Mouse (Mus musculus): Measurements from ENCODE around the gene Gm49673. TPM values are rescaled to one million over a fixed set of nuclear protein-coding genes. Genes with fewer than 3 reads are reported as not detected.
"Not testable (repeated sequence)": the region's sequence is repeated elsewhere in the genome, so short reads cannot be mapped to it uniquely, and the experiment has no call there.

The Gm49673 gene
- polyA plus RNA-seq, 1 experiment from 2014 or later, result 0.12 TPM

- H3K27ac ChIP-seq (ENCODE audit: low read depth, low read length); H3K36me3 ChIP-seq (ENCODE audit: control insufficient read depth, insufficient read depth, low read length); H3K27me3 ChIP-seq (ENCODE audit: control insufficient read depth, insufficient read depth, low read length); H3K9ac ChIP-seq (ENCODE audit: low read length); H3K4me2 ChIP-seq (ENCODE audit: low read depth); H3K4me3 ChIP-seq (ENCODE audit: low read depth, low read length); H3K9me3 ChIP-seq (ENCODE audit: control insufficient read depth, low read length); DNase-seq (ENCODE audit: low spot score); H3K4me1 ChIP-seq (ENCODE audit: control insufficient read depth, insufficient read depth, low read length); ATAC-seq (ENCODE audit: insufficient read depth, low FRiP score, low TSS enrichment): not testable (repeated sequence)
- WGBS, result no CpG with 5 or more reads among the region's 5 CpGs
These were observed 106.4 kb downstream of the Gm49673 start for GRCm38 (mm10) chr17:8041197-8041596.

GRCm38 (mm10) chr17:8039916-8040635, 107.5 kb downstream of the Gm49673 start:
- not testable (repeated sequence) for H3K4me1 ChIP-seq (ENCODE audit: control insufficient read depth, insufficient read depth, low read length); H3K9ac ChIP-seq (ENCODE audit: low read length); H3K4me2 ChIP-seq (ENCODE audit: low read depth); H3K27ac ChIP-seq (ENCODE audit: low read depth, low read length); ATAC-seq (ENCODE audit: insufficient read depth, low FRiP score, low TSS enrichment); H3K36me3 ChIP-seq (ENCODE audit: control insufficient read depth, insufficient read depth, low read length); H3K27me3 ChIP-seq (ENCODE audit: control insufficient read depth, insufficient read depth, low read length); H3K4me3 ChIP-seq (ENCODE audit: low read depth, low read length); DNase-seq (ENCODE audit: low spot score); H3K9me3 ChIP-seq (ENCODE audit: control insufficient read depth, low read length)
- no CpG with 5 or more reads among the region's 12 CpGs for WGBS

GRCm38 (mm10) chr17:8036976-8037375, 110.6 kb downstream of the Gm49673 start:
- H3K27ac ChIP-seq (ENCODE audit: low read depth, low read length); ATAC-seq (ENCODE audit: insufficient read depth, low FRiP score, low TSS enrichment); H3K4me3 ChIP-seq (ENCODE audit: low read depth, low read length); H3K27me3 ChIP-seq (ENCODE audit: control insufficient read depth, insufficient read depth, low read length); H3K9me3 ChIP-seq (ENCODE audit: control insufficient read depth, low read length); H3K4me1 ChIP-seq (ENCODE audit: control insufficient read depth, insufficient read depth, low read length); H3K4me2 ChIP-seq (ENCODE audit: low read depth); H3K36me3 ChIP-seq (ENCODE audit: control insufficient read depth, insufficient read depth, low read length); H3K9ac ChIP-seq (ENCODE audit: low read length); DNase-seq (ENCODE audit: low spot score): not testable (repeated sequence)
- 76% methylated on average over 3 of the region's 6 CpGs for WGBS

Other genes starting within 250 kb of the Gm49673 start
- 0.38 and 0.68 TPM in 2 replicates for gene Tagap, start 221.8 kb downstream of the Gm49673 start, polyA plus RNA-seq (2014; fragmentation: Nextera tagmentation; extraction: Ambion mirVana)
- 59.9 and 62.4 TPM in 2 replicates for gene Rsph3a, start 202.2 kb downstream of the Gm49673 start, polyA plus RNA-seq (2014; fragmentation: Nextera tagmentation; extraction: Ambion mirVana)
- 15.5 and 17.2 TPM in 2 replicates for gene Rnaset2a, start 309 bp upstream of the Gm49673 start, polyA plus RNA-seq (2014; fragmentation: Nextera tagmentation; extraction: Ambion mirVana)
- gene Fgfr1op, start 17.7 kb upstream of the Gm49673 start, polyA plus RNA-seq (2014; fragmentation: Nextera tagmentation; extraction: Ambion mirVana), result 54.7 and 55.5 TPM in 2 replicates
- gene Ccr6, start 88.3 kb upstream of the Gm49673 start, polyA plus RNA-seq (2014; fragmentation: Nextera tagmentation; extraction: Ambion mirVana), result not detected in 2 replicates
- 114 and 128 TPM in 2 replicates for gene Mpc1, start 135.1 kb upstream of the Gm49673 start, polyA plus RNA-seq (2014; fragmentation: Nextera tagmentation; extraction: Ambion mirVana)
- 67.1 and 67.3 TPM in 2 replicates for gene Sft2d1, start 163.3 kb upstream of the Gm49673 start, polyA plus RNA-seq (2014; fragmentation: Nextera tagmentation; extraction: Ambion mirVana)
- gene Prr18, start 189.7 kb upstream of the Gm49673 start, polyA plus RNA-seq (2014; fragmentation: Nextera tagmentation; extraction: Ambion mirVana), result 0.89 and 1.4 TPM in 2 replicates
- gene T2, start 208.2 kb upstream of the Gm49673 start, polyA plus RNA-seq (2014; fragmentation: Nextera tagmentation; extraction: Ambion mirVana), result 0.42 and 0.53 TPM in 2 replicates